Mouse (Mus musculus): ENCODE data around the gene Pnkd.
A peak's percentile ranks its signal among the peaks of the same experiment; 100 is the strongest.

The Pnkd gene

GRCm38 (mm10) chr1:74284543-74285160, at the start of gene Pnkd, which contains the start of gene Aamp:
TSS of gene Pnkd (plus strand) at chr1:74284930.
TSS of gene Aamp (minus strand) at chr1:74284738.
- peak; percentile 100 for DNase-seq (ENCODE audit: low spot score in 2 of 2)

- peak; percentile 96 for DNase-seq (ENCODE audit: low spot score in 2 of 2)
Measured at GRCm38 (mm10) chr1:74235938-74236589, 48.7 kb upstream of the Pnkd start, which contains the start of gene Arpc2. TSS of gene Arpc2 (plus strand) at chr1:74236084.

- peak; percentile 43 to 64 for DNase-seq (ENCODE audit: low spot score in 2 of 2)
Measured at GRCm38 (mm10) chr1:74236590-74237317, 48.0 kb upstream of the Pnkd start.

- no peak for DNase-seq (ENCODE audit: low spot score in 2 of 2)
Measured at GRCm38 (mm10) chr1:74237671-74238070, 47.1 kb upstream of the Pnkd start.

GRCm38 (mm10) chr1:74238136-74238535, 46.6 kb upstream of the Pnkd start:
- DNase-seq (ENCODE audit: low spot score in 2 of 2): no peak

GRCm38 (mm10) chr1:74239162-74239561, 45.6 kb upstream of the Pnkd start:
- no peak for DNase-seq (ENCODE audit: low spot score in 2 of 2)

- DNase-seq (ENCODE audit: low spot score in 2 of 2): no peak
Measured at GRCm38 (mm10) chr1:74239618-74240017, 45.1 kb upstream of the Pnkd start.

- DNase-seq (ENCODE audit: low spot score in 2 of 2): peak in 1 of 2 experiments; percentile 26
Measured at GRCm38 (mm10) chr1:74240311-74240710, 44.4 kb upstream of the Pnkd start.

GRCm38 (mm10) chr1:74240832-74241231, 43.9 kb upstream of the Pnkd start:
- DNase-seq (ENCODE audit: low spot score in 2 of 2): no peak

- no peak for DNase-seq (ENCODE audit: low spot score in 2 of 2)
Measured at GRCm38 (mm10) chr1:74245525-74245924, 39.2 kb upstream of the Pnkd start.

GRCm38 (mm10) chr1:74248799-74249198, 35.9 kb upstream of the Pnkd start:
- DNase-seq (ENCODE audit: low spot score in 2 of 2): no peak

- DNase-seq (ENCODE audit: low spot score in 2 of 2): no peak
Measured at GRCm38 (mm10) chr1:74249331-74249980, 35.3 kb upstream of the Pnkd start.

- DNase-seq (ENCODE audit: low spot score in 2 of 2): no peak
Measured at GRCm38 (mm10) chr1:74250096-74250495, 34.6 kb upstream of the Pnkd start.

- DNase-seq (ENCODE audit: low spot score in 2 of 2): no peak
Measured at GRCm38 (mm10) chr1:74255704-74256345, 28.9 kb upstream of the Pnkd start.

GRCm38 (mm10) chr1:74256782-74257181, 27.9 kb upstream of the Pnkd start:
- no peak for DNase-seq (ENCODE audit: low spot score in 2 of 2)

GRCm38 (mm10) chr1:74262510-74262909, 22.2 kb upstream of the Pnkd start:
- DNase-seq (ENCODE audit: low spot score in 2 of 2): no peak

- DNase-seq (ENCODE audit: low spot score in 2 of 2): no peak
Measured at GRCm38 (mm10) chr1:74268750-74269149, 16.0 kb upstream of the Pnkd start.

- DNase-seq (ENCODE audit: low spot score in 2 of 2): no peak
Measured at GRCm38 (mm10) chr1:74271659-74272058, 13.1 kb upstream of the Pnkd start.

GRCm38 (mm10) chr1:74275015-74275414, 9.7 kb upstream of the Pnkd start:
- DNase-seq (ENCODE audit: low spot score in 2 of 2): no peak

GRCm38 (mm10) chr1:74277041-74277440, 7.7 kb upstream of the Pnkd start:
- no peak for DNase-seq (ENCODE audit: low spot score in 2 of 2)

GRCm38 (mm10) chr1:74277883-74278537, 6.7 kb upstream of the Pnkd start:
- no peak for DNase-seq (ENCODE audit: low spot score in 2 of 2)
